Mouse (Mus musculus) monocyte, adult 2 months (primary cell): ENCODE results near the gene Exoc4.

Experiments used
- DNase-seq, 2 experiments: peaks; one replicate each; pipeline ENCODE4 v3.0.0; 2022; ENCODE audit warnings: low spot score in 2 of 2, low read depth in 1 of 2

Exoc4 gene

DNA sequence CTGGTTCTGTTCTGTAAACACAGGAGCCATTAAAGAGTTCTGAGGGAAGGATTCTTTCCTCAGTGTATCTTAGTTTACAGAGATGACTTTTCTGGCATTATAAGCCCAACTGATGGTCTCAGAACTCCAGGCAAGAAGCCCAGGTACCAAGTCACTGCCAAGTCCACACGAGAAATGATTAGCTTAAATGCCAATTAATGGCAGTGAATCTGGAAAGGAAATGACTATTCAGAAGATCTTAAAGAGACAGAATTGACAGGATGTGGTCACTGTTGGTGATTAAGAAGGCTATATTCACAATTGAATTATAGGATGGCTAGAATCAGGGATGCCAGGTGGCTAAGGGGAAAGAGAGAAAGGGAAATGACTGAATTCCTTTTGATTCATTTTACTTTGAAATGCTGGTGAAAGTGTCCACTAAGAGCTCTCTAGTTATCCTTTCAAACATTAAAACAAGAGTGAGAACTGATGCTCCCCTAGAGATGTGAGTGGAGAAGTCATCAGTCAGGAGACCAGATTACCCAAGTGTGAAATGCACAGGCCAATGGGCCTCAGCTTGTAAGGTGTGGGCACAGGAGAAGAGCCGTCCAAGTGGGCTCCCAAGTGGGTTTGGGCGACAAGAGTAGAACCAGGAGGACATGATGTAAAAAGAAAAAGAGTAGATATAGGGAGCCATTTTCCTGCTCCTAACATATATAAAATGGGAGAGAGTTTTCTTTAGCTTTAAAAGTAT lies 587.3 kb downstream of the Exoc4 start:
- no peak for DNase-seq

DNA sequence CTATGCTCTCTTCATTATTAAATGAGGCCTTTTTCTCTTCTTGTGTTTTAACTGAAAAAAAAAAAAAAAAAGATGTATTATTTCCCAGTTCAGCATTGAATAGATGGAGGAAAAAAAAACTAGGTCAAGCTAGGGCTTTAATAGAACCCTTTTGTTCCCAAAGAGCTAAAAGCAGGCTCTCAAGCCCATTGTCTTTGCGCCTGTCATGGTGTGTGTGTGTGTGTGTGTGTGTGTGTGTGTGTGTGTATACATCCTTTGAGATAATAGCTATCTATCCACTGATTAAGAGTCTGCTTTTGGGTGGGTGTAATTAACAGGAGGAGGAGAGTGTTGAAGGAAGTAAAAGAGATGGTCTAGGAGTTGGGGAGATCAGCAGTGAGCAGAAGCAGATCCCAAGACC lies 594.0 kb downstream of the Exoc4 start:
- DNase-seq = no peak

DNA sequence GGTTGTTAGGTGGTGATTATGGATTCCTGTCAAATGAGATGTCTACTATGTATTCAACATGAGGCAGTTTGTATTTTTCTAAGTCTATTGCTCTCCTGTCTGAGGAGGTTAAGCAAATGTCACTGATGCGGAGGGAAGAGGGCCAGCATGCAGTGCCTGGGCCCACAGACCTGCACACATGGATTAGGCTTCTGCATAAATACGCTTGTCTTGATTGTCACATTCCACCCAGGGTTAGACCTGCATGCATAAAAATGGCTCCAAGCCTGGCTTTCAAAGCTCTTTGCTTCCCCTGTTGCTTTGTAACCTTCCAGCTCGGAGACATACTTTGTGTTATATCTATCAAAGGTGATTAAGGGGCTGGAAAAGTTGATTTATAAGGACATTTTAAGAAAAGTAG lies 610.2 kb downstream of the Exoc4 start:
- DNase-seq = no peak

- no peak for DNase-seq
Measured at GRCm38 (mm10) chr6:33865752-33866151, 616.9 kb downstream of the Exoc4 start.

GRCm38 (mm10) chr6:33866901-33867580 lies 618.2 kb downstream of the Exoc4 start:
- no peak for DNase-seq

GRCm38 (mm10) chr6:33869251-33869650 lies 620.4 kb downstream of the Exoc4 start:
- no peak for DNase-seq

- no peak for DNase-seq
Measured at GRCm38 (mm10) chr6:33870468-33871142, 621.7 kb downstream of the Exoc4 start.

DNA sequence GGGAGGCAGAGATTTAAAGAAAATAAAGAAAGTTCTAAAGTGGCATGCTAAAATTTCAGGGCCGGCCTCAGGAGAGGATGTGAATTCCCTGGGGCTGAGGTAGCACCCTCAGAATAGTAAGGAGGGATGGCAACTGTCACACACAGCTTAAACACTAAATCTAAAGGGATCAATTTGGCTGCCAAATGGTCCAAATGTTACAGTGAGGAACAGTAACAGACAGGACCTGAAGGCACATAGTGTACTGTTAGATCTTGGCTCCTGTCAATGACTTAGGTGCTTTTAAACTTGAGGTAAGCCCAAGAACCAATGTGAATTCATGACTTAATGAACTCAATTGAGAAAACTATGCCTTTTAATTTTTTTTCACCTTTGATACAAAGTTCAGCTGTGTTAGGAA lies 622.4 kb downstream of the Exoc4 start:
- DNase-seq = no peak

GRCm38 (mm10) chr6:33872192-33872591 lies 623.3 kb downstream of the Exoc4 start:
- no peak for DNase-seq

- DNase-seq = no peak
Measured at GRCm38 (mm10) chr6:33873000-33873399, 624.1 kb downstream of the Exoc4 start.

GRCm38 (mm10) chr6:33874291-33875014 lies 625.6 kb downstream of the Exoc4 start:
- no peak for DNase-seq

GRCm38 (mm10) chr6:33884141-33884683 lies 635.3 kb downstream of the Exoc4 start:
- DNase-seq = no peak

DNA sequence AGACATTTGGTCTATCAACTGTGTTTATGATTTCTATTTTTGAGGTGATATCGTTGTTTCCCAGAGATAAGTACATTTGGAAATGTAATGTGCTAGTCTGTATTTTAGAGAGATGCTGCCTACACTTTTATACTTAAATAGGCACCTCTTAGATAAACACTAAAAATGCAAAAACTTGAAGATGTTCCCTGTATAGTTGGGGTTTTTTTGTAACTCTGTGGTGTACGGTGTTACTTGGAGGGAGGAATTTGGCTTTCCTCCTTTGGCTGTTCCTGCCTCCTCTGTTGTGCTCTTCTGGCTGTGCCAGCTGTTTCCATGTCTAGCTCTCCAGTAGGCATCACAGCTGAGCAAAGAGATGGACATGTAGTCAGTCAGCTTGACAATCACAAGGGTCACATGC lies 638.1 kb downstream of the Exoc4 start:
- no peak for DNase-seq

- DNase-seq = no peak
Measured at GRCm38 (mm10) chr6:33890926-33891325, 642.0 kb downstream of the Exoc4 start.

DNA sequence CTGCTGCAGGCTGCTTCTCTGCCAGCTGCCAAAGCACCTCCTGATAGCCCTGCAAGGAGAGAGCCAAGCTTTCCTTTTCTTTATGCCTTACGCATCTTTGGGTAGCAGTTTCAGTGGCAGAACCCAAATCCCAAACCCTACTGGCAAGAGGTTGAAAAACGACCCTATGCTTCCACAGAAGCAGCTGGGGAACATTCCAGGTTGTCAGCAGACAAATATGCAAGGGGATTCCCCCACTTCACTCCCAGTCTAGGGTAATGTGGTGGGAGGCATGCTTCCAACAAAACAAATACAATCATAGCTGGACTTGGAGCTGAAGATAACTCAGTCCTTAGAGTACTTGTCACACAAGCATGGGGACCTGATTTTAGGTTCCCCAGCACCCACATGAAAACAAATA lies 643.3 kb downstream of the Exoc4 start:
- no peak for DNase-seq

DNA sequence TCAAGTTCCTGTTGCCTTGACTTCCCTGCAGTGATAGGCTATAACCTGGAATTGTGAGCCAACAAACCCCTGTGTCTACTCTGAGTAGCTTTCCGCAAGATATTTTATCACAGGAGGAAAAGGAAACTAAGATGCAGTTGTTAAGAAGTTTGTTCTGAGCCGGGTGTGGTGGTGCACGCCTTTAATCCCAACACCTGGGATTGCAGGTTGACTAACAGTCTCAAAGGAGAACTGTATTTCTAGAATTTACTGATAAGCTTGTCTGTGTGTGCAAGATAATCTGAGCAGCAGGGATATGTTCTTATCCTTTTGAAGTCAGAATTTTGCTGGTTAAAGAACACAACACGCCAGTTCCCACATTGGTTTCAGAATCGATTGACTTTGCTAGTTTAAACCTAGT lies 651.1 kb downstream of the Exoc4 start:
- no peak for DNase-seq

DNA sequence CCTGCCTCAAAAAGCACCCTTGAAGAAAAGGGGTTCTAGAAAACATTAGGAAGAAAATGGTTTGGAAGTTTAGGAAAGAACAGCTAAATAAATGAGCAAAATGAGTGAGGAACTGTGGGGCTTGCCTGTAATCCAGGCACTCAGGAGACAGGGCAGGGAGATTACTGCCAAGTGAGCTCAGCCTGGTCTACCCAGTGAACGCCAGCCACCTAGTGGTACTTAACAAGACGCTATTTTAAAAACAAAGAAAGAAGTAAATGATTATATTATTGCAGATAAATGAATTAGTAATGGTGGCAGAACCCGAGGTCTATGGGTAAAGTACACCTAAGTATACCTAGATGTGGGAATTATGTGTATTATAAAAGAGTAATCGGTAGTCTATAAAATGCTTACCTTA lies 651.7 kb downstream of the Exoc4 start:
- no peak for DNase-seq

DNA sequence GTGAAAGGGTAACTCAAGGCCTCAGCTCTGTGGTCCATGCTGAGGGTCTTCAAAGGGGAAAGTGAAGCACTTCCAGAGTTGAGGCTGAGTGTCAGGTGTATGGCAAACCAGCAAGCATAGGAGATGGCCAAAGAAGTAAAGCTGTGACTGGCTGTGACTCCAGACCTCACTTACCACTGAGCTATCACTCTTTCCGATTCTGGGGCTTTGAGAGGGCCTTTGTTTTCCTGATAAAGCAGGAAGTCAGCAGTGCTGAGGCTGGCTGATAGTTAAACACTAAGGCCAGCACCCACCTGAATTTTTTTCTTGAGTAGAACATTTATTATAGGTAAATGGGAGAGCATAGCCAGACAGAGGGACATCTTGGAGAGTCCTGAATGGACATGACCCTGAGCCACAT lies 656.2 kb downstream of the Exoc4 start:
- no peak for DNase-seq

- DNase-seq = no peak
Measured at GRCm38 (mm10) chr6:33910671-33911070, 661.8 kb downstream of the Exoc4 start.

- DNase-seq = no peak
Measured at GRCm38 (mm10) chr6:33913072-33913471, 664.2 kb downstream of the Exoc4 start.

- DNase-seq = no peak
Measured at GRCm38 (mm10) chr6:33913486-33913885, 664.6 kb downstream of the Exoc4 start.
